Mouse (Mus musculus) kidney, postnatal 10 days (tissue): ENCODE measurements around the gene Mxi1.

Experiments used
- DNase-seq: peaks from one replicate; pipeline ENCODE4 v3.0.0; 2021; ENCODE audit warnings: mixed read lengths

Mxi1 gene

DNA sequence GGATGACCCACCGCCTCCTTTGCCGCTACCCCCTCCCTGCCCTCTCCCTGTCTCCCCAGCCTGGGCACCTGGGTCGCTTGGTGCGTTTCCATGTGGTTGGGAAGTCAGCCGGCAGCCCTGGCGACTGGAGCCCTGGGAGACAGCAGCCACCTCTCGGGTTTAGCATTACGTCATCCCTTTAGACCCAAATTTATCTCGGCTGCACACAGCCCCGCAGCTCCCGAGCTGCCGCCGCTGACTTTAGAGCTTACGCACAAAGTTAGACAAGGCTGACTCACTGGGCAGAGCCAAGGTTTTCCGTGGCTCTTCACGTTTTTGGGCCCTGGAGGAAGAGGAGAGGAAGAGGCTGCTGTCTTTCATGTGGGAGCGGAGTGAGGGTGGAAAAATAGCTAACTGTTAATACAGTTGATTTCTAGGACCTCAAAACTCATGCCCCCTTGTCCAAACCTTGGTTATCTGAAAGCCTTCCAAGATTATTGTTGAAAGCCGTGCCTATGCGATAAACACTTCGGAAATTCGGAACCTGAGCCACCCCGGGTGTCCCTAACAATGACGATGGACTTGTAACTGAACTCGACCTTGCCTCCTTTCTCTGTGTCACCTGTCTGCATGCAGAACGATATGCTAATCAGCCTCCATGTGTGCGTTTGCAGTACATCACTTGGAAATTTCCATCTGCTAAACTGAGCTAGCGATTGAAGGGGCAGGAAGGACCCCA lies 15.4 kb downstream of the Mxi1 start:
- peak; percentile 52 for DNase-seq

DNA sequence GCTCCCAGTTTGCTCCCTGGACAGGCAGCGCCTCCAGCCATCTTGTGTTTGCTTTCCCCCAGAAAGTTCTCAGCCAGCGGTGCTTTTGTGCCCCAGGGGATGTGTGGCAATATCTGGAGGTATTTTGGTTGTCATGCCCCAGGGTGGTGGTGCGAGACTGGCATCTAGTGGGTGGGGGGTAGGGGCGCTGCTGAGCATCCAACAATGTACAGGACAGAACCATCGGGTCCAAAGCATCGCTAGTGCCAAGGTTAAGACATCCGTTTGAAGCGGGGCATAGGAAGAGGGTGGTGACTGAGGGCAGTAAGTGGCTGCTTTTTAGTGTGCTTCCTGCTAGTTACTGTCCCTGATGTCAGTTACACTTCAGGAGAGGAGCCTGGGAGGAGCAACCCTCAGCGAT lies 17.8 kb downstream of the Mxi1 start:
- DNase-seq, result no peak

DNA sequence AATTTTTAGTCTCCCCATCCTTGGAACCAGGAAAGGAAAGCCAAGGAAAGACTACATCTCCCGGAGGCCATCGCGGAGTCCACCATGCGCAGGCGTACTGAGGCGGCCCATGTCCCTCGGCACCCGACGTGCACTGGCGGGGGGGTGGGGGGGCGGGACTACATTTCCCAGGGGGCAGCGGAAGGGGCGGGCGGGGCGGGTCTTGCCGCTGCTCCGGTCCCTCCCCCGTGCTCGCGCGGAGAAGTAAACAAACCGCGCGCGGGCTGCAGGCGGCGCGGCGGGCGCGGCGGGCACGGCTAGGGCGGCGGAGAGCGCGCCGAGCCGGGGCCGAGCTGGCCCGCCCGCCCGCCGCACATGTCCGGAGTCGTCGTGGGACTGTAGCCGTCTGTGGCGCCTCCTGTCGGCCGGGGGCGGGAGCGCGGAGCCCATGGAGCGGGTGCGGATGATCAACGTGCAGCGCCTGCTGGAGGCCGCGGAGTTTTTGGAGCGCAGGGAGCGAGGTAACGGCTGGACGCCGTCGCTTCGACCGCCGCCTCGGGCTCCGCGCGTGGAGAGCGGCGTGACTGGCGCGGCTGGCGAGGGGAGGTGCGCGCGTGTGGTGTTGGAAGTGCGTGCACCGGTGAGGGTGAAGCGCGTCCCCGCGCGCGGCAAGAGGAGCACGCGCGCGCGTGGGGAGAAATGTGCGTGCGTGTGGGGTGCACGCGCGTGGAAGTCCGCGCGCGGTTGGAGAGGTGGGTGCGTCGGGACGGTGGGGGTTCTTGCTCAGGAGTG lies 19.1 kb downstream of the Mxi1 start:
- peak; percentile 96 for DNase-seq

DNA sequence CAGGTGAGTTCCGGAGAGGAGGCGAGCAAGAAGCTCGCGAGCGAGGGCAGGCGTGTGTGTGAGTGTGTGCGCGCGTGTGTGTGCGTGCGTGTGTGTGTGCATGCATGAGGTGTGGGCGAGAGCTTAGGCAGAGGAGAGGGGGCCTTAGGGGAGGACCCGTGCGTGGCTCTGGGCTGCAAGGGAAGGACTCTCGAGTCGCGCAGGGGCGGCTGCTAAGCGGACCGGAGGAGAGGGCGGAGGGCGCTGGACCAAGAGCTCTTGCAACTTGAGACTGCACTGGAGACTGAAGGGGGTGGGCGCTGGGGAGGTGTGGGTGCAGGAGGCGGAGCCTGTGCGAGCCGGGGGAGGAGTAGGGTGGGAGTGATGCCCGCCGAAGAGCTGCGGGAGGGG lies 19.7 kb downstream of the Mxi1 start:
- DNase-seq, result peak; percentile 92

DNA sequence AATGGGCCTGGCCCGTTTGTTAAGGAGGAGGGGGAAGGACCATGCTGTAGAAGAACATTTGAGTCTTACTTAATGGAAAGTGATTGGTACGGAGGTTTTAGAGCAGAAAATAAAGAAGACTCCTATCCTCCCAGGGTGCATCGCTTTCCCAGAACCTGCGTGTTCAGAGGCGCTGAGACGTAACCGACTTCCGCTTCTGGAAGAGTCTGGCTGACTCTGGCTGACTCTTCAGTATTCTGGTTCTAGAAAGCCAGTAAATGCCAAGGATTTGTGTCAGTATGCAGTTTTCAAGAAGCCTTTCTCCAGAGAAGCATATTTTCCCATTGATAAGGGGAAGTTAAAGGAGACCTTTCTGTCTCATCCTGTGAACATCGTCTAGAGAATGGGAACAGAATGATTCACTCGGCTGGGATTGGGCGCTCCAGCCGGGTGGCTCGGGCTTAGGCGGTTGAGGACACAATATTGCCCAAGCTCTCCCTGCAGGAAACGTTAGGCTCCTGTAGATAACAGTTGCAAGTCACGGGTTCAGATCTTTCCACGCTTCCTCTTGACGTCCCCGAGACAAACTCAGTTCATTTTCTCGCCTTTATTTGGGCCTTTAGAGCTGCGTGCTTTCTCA lies 21.7 kb downstream of the Mxi1 start:
- DNase-seq, result no peak

DNA sequence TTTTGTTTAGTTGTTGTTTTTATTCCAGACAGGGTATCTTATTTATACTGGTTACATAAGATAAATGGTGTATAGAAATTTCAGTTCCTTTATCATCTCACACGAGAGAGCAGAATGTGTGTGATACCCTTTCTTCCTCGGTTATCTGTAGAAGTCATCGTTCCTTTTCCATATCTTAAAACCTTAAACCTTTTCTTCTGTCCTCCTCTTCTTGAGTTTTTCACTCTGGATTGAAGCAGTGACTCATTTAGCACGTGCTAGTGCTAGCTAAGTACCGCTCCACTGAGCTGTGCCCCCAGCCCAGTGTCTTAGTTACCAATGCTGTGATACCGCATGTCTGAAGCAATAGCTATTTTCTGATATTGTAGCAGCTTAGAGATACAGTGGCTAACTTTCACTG lies 23.4 kb downstream of the Mxi1 start:
- DNase-seq, result no peak

DNA sequence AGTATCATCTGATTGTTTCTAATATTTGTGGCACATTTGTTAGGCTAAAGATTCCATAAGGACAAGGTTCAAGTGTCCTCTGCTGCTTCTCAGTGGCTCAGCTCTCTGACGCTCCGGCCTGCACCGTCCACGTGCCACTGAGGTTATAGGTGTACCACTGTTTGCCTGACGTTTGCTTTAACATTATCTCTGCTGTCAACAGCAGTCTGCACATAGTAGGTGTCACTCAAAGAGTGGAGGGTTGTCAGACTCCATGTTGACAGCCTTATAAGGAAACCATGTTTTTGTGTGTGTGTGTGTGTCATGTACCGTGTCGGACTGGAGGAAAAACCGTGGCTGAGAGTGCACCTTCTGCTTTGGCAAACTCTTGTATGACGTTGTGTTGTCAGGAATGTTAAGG lies 24.9 kb downstream of the Mxi1 start:
- DNase-seq, result no peak

DNA sequence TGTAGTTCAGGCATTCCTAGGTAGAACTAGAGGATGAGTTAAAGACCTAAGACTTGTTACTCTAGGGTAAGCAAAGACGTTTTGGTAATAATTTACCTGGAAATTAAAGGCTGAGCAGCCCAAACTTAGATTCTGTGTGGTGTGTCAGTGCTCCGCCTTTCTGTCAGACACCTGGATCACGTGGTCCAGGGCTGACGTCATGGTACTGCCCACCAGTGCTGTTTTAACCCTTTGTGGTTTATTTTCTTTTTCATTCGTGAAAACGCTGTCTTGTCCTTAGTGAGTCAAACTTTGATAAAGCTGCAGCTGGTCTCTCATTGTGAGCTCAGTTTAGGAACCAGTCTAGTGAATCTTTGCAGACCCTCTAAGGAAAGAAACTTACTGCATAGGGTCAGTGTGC lies 30.1 kb downstream of the Mxi1 start:
- DNase-seq, result peak; percentile 82

DNA sequence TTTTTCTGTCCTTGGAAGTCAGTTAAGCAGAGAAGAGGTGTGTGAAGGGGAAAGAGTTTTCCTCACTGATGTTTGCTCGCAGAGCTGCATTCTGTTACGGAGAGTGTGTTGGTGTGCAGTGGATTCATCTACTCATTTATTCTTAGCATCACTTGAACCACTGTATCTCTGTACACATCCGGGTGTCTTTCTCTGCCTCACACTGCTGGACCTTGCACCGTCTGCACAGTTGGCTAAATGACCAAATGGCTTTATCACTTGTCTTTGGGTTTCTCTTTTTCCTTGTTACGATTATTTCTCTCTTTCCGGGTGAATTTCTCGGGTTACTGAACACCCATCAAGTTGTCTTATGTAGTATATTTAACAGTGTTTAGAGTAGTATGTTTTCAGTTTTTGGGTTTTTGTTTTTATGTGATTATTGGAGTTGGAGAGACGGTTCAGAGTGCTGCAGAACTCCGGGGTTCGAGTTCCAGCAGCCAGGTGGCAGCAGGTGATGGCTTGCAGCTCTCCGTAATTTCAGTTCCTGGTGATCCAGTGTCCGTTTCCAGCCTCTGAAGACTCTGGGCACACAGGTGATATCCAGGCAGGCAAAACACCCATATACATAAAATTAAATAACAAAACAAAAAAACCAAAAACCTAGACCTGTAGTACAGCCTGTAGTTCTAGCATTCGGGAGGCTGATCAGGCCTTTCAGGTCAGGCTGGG lies 33.0 kb downstream of the Mxi1 start:
- DNase-seq, result no peak

DNA sequence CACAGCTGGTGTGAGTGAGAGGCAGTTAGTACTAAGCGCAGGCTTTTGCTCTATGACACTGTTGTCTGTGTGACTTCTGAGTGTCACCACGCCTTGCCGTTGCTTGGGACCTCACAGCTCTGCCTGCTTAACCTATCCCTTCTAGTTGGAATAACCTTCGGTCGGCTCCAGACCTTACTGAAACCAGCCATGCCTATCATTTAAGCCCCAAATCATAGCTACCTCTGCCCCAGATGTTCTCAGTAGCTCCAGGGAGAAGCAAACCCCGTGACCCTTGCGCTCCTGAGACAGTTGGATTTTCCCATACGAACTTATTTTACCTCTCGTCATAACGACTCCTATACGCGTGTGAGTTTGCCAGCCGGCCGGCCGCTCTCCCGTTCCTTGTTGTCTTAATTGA lies 33.7 kb downstream of the Mxi1 start:
- DNase-seq, result no peak

DNA sequence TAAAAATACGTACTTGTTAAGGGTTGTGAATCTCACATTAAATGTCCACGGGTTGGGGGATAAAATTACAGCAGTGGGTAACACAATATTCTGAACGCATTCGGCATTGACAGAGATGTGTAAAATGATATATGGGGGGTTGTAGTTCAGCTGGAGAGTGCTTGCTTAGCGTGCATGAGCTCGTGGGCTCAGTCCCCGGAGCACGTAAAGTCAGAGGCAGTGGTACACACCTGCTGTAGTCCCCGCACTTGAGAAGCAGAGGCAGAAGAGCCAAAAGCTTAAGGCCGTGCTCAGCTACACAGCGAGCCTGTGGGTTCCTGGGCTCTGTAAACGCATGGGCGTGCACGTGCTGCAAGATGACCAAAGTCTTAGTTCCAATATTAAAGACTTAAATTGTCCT lies 35.4 kb downstream of the Mxi1 start:
- no peak for DNase-seq

DNA sequence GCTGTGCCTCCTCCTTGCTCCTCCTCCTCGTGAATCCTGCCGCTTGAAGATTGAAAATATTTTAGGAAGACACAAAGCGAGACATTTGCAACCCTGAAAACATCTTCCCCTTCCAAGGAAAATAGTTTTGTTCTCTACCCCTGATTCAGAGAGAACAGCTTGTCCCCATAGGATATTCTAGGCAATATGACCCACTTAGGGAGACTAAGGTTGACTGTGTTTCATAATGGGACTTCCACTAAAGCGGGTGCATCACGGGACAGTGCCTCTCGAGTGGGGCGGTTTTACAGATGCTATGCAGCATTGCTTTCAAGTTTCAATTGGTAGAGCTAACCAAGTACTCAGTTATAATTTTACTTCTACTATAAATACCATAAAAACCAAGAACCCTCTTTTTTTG lies 43.5 kb downstream of the Mxi1 start:
- DNase-seq, result no peak

DNA sequence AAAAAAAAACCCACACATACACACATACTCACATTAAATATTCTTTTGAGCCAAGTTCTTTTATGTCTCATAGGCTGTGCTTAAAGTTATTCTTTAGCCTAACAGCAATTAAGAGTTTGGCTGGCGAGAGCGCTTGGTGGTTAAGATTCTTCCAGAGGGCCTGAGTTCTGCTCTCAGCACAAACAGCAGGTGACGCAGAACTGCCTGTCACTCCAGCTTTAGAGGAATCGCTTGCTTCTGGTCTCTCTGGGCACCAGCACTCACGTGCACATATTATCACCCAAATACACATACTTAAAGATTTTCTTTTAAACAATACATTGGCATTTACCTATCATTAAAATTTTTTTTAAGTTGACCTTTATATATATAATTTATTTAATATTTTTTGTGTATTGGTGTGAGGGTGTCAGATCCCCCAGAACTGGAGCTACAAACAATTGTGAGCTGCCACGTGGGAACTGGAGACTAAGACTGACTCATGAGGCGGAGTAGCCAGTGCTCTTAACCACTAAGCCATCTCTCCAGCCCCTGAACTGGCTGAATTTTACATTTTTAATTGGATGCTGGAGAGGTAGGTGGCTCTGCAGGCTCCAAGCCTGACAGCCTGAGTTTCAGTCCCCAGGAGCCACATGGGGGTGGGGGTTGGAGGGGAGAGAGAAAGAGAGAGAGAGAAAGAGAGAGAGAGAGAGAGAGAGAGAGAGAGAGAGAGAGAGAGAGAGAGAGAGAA lies 44.1 kb downstream of the Mxi1 start:
- no peak for DNase-seq

DNA sequence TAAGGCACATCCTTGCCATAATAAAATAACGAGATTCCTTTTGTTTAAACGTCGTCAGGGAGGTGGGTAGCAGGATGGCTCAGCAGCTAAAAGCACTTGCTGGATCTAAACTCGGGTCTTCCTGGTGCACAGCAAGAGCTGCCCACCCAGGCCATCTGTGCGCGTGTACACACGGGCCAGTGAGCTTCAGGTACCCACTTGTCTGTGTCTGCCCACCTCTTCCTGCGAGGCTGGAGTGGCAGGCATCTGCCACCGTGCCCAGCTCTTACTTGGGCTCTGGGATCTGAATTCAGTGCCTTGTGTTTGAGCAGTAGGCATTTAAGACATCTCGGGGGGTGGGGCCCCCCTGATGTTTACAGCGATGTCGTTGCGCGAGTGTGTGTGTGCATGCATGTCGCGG lies 44.7 kb downstream of the Mxi1 start:
- no peak for DNase-seq

DNA sequence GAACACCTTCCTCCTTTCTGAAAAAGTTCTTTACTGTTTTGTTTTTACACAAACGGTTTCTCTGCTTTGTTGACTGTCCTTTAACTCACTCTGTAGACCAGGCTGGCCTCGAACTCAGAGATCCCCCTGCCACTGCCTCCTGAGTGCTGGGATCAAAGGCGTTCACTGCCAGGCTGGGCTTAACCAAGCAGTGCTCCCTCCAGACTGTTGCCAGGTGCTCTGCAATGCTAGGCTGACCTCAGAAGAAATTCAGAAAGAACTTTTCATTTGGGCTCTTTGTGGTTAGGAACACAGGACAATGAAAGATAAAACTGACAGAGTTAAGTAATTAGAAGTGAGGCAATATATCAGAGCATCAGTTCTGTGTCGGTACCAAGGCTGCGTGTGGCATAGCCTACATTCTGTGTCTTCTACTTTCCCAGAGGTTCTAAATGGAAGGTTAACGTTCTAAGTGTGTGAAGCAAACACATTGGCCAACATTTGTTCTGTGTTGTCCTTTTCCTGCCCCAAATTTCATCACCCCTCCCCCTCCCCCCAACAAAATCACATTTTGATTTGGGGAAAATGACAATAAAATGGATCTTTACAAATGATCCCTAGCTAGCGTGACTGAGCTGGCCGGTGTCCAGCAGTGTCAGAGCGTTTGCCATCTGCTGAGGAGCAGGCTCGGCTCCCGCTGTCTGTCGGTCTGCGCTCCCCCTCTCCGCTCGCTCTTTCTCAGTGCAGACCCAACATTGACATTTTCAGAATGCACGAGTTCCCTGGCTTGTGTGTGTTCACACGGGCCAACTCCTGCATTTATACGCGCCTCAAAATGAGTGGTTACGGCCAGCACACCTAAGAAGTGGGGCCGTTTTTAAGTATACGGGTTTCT lies 49.1 kb downstream of the Mxi1 start:
- DNase-seq, result peak; percentile 73

DNA sequence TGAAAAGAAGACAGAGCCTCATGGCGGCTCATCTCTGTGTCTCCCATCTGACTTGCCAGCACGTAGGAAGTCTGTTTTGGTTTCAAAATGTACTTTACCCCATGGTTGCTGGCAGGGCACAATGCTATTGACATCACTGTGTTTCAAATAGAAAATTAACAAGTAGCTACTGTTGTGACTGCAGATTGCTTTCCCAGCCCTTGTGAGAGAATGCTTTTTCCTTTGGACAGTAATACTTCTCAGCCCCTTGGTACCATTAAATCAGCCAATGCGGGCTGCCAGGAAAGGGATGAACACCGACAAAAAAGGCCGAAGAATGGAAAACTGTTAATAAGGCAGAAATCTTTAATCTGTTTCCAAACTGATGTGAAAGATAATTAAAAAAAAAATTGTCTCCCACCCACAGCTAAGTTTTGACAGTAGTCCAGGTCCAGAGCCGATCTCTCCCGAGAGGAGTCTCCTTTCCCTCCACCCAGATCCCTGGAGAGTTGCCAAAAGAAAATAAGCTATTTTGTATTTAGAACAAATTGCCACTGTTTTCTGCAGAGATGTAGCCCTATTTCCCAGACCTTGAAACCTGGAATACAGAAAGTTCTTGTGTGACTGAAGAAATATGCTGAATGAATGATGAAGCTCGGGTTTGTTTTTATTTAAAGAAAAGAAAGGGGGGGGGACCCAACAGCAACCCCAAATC lies 50.1 kb downstream of the Mxi1 start:
- DNase-seq, result no peak

DNA sequence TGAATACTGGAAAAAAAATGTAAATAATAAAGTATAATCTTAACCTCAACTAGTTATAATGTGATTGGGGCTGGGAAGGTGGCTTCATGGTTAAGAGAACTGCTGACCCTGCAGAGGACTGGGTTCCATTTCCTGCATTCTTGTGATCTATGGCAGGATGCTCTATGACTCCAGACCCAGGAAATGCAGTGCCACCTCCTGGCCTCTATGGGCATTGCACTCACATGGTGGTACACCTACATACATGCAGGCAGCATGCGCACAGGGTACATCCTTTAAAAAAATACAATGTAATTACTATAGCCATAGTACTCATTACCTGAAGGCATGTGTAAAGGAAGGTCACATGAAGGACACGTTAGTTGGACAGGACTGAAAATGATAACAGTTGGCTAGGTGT lies 52.6 kb downstream of the Mxi1 start:
- DNase-seq, result no peak

DNA sequence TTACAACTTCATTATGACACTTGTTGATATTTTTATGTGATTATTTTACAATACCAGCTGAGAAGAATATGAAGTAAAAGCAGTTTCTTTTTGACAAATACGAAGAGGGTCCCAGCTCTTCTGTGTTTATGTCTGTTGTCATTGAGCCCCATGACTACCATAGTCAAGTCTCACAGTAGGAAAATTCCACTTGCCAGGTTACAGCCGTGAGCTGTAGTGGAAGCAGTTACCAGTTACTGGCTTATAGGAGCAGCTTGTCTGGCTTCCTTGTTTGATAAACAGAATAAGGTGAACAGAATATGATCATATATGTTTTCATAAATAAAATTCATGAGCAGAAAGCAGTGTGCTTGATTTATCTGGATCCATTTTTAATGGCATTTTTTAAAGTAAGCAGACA lies 54.2 kb downstream of the Mxi1 start:
- no peak for DNase-seq

DNA sequence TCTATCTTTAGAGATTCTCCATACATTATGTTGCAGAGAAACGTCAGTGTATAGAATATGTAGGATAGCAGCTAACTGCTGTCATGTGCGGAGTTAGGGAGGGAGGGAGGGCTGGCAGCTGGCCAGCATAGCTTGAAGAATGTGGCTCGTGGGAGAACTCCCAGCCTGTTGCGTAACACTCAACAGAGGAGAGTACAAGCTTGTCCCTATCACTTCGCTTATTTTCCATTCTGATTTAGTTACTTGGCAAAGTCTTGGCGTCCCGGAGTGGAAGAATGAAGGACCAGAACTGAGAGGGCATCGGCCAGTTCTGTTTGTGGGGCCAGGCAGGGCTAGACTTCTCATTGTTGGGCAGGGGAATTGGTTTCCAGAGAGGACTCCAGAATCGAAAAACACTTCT lies 54.6 kb downstream of the Mxi1 start:
- peak; percentile 86 for DNase-seq

DNA sequence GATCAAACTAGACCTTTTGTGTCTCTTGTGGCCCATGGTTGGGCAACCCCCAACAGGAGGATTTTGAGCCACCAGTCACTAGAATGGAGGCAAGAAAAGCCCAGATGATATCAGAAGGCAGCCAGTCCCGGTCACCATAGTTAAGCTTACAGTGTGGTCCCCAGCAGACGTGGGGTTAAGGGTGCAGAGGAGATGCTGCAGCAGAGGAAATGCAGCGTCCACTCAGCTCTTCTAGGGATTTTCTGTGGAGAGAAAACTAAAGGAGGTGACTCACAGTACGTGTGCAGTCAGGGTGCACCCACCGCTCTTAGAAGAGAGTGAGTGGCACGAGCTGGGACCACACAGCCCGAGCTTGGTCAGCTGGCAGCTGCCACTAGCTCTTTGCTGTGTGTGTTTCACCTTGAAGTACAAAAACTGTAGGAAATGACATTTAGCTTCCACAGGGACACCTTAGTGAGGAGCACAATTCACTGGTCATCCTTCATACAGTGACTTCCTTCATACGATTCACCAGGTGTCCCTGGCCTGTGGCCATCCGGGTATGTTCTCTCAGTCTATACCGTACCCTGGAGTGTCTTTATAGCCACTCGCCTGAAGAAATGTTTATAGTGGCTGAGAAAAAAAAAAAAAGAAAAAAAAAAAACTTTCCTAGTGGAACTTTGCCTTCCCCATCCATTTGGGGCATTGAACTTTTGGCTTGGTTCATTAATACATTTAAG lies 55.9 kb downstream of the Mxi1 start:
- DNase-seq, result no peak

DNA sequence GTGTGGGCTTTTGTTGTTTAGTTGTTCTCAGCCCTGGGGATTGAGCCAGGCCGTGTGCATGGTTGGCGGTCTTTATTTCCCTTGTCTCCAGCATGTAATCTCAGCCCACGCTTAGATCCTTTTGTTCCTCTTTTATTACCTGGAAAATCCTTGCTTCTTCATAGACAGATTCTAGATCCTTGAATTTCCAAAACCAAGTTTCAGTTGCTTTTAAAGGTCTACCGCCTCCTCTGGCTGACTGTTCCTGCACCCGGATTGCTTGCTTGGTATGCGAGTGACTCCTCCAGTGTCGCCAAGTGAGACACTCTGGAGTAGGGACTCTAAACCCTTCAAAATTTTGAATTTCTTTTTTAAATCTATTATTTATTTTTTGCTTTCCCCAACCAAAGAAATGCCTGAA lies 56.6 kb downstream of the Mxi1 start:
- DNase-seq, result no peak
